Mouse (Mus musculus) cerebellum, adult 2 months (tissue): ENCODE data around the gene Bach2.

Experiments used
- CTCF ChIP-seq: fragments of 200-500 bp; IDR thresholded peaks from 2 replicates; pipeline ENCODE4 v1.5.1; 2011; ENCODE audit warnings: low read depth, mild to moderate bottlenecking, control low read depth, low read length, moderate library complexity, borderline replicate concordance; ENCODE audit not compliant: insufficient read depth
- POLR2A ChIP-seq: fragments of 200-500 bp; IDR thresholded peaks from 2 replicates; pipeline ENCODE4 v1.6.1; 2011; ENCODE audit warnings: low read length, control low read depth, borderline replicate concordance; ENCODE audit not compliant: insufficient read depth

- TF ChIP-seq POLR2A, result no peak
- no peak for TF ChIP-seq CTCF
These were observed 143.2 kb downstream of the Bach2 start for GRCm38 (mm10) chr4:32381666-32382381.
